Mouse (Mus musculus) adrenal gland (tissue): ENCODE results near the gene Cuedc1.
"Not testable (repeated sequence)": the region's sequence is repeated elsewhere in the genome, so short reads cannot be mapped to it uniquely, and the experiment has no call there.

Experiments
- intact Hi-C: fragments of 180-260 bp; cut with DNase I; formaldehyde crosslinking; loops from one replicate; pipeline ENCODE4 v1.15.1; 2025

The Cuedc1 gene

DNA sequence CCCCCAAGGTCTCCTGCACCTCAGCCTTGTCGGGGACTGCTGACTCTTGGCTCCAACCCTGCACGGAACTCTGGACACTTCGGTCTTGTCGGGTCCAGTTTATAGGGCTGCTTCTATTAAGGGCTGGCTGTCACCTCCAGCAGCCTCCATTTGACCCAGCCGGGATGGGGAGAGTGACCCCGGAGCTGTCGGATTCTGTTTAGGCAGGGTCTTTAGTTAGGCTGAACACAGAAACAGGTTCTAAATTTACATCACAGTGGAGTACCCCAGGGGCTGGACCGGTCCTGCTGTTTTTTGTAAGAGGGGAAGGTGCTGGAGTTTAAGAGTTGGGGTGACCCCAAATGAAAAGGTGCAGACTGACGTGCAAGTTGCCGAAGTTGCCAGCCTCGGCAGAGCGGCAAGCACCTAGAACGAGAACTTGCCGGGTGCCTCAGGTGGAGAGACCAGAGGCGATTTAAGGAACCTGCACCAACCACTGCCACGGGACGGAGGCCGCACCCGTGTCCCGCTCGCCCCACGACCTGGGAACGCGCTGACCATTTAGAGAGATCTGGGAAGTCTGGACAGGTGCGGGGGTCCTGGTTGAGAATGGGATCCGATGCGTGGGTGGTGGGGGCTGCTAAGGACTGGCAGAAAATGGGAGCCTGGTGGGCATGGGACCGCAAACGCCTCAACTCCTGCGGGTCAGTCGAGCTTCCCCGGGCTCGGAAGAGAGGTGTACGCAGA, 95.4 kb downstream of the Cuedc1 start:
- intact Hi-C loops: no loop called here

DNA sequence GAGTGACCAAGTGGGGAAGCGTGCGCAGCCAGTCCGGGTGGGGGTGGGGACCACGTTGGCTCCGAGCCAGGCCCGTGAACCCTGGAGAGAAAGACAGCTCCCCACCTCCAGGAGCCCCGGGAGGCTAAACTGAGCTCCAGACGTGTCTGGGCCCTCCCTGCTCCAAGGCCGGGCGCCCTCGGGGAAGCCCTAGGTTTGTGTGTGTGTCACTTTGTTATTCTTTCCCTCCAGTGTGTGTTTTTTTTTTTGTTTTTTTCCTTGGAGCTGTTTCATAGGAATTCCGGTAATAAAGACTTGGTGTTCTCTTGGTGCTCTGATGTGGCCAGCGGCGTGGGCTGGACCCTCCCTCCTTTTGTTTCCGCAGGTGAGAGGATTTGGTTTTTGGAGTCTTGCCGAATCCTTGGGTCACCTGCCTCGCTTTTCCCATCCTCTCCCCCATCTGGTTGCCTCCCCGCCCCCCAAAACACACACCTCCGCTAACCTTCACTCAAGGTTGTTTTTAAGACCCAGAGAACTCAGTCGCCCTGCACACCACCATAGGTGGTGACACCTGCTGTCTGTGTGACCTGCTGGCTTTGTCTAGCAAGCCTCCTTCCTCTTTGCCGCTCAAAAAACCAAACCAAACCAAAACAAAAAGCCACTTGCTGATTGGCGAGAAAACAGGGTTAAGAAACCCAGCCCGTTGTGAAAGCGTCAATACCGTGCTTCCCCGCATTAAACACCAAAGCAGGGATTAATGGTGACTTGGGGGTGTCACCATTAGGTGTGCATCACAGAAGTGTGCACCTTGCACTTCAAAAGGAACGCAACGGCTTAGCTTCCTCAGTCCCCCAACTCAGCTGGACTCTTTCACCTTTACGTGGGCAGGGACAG, 96.2 kb downstream of the Cuedc1 start:
- intact Hi-C loops: no loop called here

DNA sequence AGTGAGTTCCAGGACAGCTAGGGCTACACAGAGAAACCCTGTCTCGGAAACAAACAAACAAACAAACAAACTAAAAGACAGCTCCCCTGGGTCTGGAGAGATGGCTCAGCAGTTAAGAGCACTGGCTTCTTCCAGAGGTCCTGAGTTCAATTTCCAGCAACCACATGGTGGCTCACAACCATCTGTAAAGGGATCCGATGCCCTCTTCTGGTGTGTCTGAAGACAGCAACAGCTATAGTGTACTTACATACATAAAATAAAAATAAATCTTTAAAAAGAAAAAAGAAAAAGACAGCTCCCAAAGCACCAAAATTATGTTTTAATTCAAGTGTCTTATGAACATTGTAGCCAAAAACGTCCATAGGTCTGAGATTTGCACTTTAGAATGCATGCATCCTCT, 97.8 kb downstream of the Cuedc1 start:
- intact Hi-C loops: loop anchor here (2.0 kb wide), 1 partner anchor 137 kb away; no protein-coding TSS in a partner anchor

- intact Hi-C loops: loop anchor here (2.0 kb wide), 1 partner anchor 138 kb away; no protein-coding TSS in a partner anchor
Measured at GRCm38 (mm10) chr11:88197153-88197576, 99.3 kb downstream of the Cuedc1 start.

DNA sequence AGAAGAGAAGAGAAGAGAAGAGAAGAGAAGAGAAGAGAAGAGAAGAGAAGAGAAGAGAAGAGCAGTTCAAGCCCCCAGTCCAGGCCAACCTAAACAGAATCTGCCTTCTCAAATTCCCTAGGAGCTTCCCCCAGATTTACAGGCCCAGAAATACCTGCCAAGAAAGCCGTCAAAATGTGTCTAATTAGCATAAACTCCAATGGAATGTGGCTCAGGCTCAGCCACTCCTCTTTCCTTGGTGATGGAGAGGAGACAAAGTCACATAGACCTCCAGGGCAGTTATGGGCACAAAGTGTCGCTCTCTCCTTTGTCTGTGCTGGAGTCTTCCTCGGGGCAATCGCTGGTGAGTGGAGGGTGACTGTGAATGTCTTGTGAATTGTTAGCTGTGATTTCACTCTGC, 100.4 kb downstream of the Cuedc1 start:
- intact Hi-C loops: no loop called here

GRCm38 (mm10) chr11:88201172-88201571, 103.3 kb downstream of the Cuedc1 start:
- intact Hi-C loops: loop anchor here (5.0 kb wide), 1 partner anchor 229 kb away; no protein-coding TSS in a partner anchor

DNA sequence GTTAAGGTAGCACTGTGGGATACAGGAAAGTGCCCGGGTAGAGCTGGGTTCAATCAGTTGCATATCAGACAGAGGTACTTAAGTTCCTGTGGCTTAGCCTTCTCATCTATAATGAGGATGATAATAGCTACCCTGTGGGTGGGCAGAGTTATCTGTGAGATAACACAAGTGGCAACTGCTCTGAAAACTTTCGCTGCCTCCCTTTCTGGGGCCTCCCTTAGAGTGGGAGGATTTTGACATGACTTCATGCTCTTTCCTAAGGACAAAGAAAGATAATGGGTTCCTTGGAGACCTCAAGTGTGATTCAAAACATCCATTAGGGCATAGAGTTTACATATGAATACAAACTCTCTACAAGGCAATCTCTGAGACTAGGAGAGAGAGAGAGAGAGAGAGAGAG, 104.2 kb downstream of the Cuedc1 start:
- intact Hi-C loops: loop anchor here (5.0 kb wide), 1 partner anchor 230 kb away; no protein-coding TSS in a partner anchor

DNA sequence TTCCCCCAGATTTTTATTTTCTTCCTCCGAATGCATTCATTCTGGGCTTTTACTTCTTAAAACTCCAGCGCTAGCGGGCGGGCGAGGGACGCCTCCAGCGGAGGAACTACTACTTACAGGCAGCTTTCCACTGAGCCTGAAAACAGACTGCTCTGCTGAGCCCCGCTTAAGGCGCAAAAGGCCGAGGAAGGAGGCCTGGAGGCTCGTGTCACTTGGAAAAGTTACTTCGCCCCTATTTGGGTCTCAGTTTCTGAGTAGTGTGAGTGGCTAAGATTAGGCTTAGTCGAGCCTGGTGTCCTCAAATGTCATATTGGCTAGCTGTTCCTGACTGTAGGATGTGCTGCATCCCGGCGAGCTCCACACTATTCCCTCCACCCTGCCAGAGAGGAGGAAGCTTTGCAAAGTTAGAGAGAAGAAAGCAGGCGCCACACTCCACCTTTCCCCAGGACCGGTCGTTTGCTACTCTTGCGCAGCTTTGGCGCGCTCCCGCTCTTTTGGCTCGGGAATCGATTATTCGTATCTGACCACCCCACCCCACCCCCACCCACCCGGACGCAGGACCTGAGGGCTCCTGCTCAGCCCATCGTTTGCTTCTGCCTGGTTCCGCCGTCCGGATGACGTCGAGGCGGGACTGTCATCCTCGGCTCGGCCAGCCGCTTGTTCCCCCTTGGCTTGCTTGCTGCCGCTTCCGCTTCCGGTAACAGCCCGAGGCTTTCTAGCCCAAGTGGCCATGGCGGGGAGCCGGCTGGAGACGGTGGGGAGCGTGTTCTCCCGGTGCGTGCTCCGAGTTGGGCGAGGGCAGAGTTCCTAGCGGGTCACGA, 106.1 kb downstream of the Cuedc1 start, which contains the start of gene Mrps23:
Gene Mrps23 (plus strand): TSS at position 677 of the 821 bp plus-strand sequence.
- intact Hi-C loops: loop anchor here (5.0 kb wide), 1 partner anchor 232 kb away; no protein-coding TSS in a partner anchor

GRCm38 (mm10) chr11:88204593-88205368, 106.9 kb downstream of the Cuedc1 start:
- intact Hi-C loops: loop anchor here (5.0 kb wide), 1 partner anchor 232 kb away; no protein-coding TSS in a partner anchor

DNA sequence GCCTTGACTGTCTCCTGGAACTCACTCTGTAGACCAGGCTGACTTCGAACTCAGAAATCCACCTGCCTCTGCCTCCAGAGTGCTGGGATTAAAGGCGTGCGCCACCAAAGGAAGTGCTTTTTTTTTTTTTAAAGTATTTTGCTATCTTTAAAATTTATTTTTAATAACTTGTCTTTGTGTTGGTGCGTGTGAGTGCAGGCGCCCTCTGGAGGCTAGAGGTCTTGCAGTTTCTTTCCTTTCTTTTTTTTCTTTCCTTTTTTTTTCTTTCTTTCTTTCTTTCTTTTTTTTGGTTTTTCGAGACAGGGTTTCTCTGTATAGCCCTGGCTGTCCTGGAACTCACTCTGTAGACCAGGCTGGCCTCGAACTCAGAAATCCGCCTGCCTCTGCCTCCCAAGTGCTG, 108.7 kb downstream of the Cuedc1 start:
- intact Hi-C loops: not testable (repeated sequence)

DNA sequence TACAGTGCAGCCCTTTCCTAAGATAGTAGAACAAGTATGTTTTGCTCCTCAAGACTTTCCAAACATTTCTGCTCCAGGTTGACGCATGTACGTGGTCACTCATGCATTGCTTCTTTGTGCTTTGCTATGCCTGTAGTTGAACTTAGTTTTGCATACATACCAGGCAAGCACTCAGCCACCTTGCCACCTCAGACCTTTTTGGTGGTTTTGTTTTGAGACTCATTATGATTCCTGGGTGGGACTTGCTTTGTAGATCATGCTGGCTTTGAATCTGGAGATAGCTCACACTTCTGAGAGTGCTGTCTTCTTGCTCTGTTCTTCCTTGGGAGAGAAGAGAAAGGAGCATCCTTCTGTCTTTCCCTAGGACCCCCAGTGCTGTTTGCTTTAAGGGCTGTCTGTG, 109.8 kb downstream of the Cuedc1 start:
- intact Hi-C loops: no loop called here

DNA sequence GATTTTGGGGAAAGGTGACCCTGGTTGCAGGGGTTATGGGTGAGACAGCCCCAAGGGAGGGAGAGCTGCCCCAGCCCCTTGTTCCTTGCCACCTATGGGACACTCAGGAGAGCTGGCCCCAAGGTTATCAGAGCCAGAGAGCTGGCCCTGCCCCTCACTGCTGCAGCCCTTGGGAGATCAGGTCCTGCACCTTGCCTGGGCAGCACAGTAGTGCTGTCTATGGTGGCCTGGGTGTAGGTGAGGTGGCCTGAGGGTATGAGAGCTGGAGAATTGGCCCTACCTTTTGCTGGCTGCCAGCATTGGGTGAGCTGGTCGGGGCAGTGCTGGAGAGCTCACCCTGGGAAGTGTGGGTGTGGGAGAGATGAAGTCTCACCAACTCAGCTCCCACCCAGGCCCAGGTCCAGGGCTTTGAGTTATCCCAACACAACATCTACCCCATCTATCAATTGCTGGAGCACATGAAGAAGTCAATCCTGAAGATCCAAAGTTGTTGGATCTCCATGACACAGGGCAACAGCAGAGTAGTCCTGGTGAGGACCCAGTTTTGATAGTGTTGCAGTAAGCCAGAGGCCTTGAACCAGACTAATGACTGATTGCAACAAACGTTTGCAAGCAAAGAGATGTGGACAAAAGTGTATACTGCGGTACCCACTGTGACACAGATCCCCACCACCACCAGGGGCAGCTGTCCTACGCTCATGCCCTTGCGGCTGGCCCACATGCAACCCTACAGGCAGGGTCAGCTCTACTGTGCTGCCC, 114.1 kb downstream of the Cuedc1 start:
- intact Hi-C loops: loop anchor here (5.0 kb wide), 1 partner anchor 610 kb away; no protein-coding TSS in a partner anchor

DNA sequence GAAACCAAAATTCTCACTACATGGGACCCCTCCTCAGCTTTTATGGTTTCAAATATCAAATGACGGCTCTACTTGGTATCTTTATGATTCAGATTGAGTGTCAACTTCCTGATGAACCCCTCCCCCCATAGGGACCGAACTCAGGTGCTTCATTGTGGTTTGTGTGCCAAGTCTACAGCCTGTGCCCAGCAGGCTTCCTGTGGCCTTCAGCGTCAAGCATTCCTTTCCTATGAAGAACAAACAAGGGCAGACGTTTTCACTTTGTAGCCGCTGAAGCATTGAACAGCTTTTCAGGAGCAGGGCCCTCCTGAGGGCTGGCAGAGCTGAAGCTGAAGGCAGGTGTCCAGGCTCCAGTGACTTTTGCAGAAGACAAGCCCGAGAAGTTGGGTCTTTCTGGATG, 115.9 kb downstream of the Cuedc1 start:
- intact Hi-C loops: loop anchor here (5.0 kb wide), 1 partner anchor 609 kb away; no protein-coding TSS in a partner anchor

DNA sequence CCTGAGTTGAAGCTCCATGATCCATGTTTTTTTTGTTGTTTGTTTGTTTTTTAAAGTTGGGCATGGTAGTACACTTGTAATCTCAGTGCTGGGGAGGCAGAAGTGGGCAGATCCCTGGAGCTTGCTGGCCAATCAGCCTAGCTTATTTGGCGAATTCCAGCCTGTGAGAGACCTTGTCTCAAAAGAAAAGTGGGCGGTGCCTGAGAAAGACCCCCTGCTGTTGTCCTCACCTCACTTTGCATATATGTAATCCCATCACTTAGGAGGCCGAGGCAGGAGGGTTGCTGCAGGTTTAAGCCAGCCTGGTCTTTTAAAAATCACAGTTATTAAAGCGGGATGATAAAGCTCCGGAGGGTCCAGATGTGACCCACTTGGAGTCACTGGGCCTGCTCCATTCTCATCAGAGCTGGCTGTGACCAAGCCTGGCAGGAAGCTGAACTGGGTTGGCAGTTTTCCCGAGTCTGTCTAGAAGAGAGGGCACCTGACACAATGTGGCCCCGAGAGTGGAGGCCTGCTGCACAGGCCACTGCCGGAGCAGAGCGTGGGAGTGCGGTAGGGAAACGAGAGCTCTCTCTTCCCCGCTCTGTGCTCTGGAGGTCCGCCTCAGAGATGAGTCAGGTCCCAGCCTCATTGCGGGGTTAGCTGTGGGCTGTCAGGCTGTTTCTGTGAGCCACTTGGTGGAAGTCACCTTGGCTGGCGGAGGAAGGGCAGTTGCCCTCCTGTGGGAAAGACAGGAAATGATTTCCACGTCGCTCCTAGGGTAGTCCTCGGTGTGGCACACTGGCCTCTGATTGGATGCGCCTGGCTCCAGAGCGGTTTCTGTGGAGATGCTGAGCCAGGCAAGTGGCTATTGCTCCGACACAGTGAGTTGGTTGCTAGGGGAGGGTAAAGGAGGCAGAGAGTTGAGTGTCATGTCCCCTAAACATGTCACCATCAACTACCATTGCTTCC, 117.3 kb downstream of the Cuedc1 start:
- intact Hi-C loops: loop anchor here (5.0 kb wide), 1 partner anchor 607 kb away; no protein-coding TSS in a partner anchor

DNA sequence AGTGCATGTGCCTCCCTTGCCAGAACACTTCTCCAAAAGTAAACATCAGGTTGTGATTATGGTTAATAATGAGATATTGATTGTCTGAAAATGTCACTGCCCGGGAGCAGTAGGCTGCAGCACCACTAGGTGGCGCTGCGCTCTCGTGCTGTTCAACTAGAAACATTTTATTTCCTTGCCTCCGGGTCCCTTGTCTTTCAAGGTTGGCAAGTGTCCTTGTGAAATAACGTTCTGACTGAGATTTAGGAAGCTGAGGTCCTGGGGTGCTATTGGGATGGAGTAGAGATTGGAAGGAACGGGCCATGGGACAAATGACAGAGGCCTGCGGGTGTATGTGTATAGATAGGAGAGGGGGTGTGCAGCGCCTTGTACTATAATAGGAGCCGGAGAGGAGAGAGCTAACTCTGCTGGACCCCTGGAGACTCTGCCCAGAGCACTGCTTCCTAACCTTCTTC, 118.4 kb downstream of the Cuedc1 start:
- intact Hi-C loops: no loop called here

DNA sequence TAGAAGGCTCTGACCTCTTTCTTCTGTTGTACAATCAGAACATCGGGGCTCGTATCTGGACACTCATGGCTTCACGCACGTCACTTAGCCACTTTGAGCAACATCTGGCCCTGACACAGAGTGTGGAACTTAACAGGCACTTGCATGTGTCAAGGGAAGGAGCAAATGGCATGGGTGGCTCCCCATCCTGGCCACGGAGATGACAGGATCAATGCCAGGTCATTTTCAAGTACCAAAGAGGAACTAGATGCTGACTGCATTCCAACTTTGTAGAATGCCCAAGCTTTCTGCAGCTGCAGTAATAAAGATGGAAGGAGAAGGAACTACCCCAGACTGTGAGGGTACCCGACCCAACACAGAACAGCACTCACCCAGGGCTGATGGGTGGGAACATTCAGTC, 120.3 kb downstream of the Cuedc1 start:
- intact Hi-C loops: no loop called here

GRCm38 (mm10) chr11:88218586-88218985, 120.7 kb downstream of the Cuedc1 start:
- intact Hi-C loops: no loop called here

- intact Hi-C loops: no loop called here
Measured at GRCm38 (mm10) chr11:88221929-88222475, 124.1 kb downstream of the Cuedc1 start.
